Mouse (Mus musculus): ENCODE results near the gene Rpl35.

DNA sequence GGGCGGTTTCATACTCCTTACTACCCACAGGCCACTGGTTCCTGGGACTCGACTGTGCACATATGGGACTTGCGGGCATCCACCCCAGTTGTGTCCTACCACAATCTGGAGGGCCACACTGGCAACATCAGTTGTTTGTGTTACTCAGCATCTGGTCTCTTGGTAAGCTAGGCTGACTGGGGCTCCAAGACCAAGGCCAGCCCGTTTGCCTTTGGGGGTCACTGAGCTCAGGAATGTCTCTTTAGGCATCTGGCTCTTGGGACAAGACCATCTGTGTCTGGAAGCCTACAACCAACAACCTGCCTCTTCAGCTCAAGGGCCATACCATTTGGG lies 4.9 kb downstream of the Rpl35 start:
- TF ChIP-seq CTCF (conservative IDR thresholded peaks at IDR 0.05; ENCODE audit: low read length) (no peak), POU5F1 (IDR thresholded peaks at IDR 0.05; ENCODE audit: borderline replicate concordance, low read length) (no peak)
